Mouse (Mus musculus) midbrain, postnatal 0 days (tissue): ENCODE data around the gene Uck1. TPM values are rescaled to one million over a fixed set of nuclear protein-coding genes. Genes with fewer than 3 reads are reported as not detected.

Source experiments
- ATAC-seq: fragments of 200-750 bp; cut with Nextera tagmentation; 2 replicates; pipeline ENCODE4 v1.8.0; 2017; ENCODE audit warnings: moderate number of reproducible peaks, mild to moderate bottlenecking, moderate TSS enrichment, moderate library complexity; ENCODE audit not compliant: low FRiP score
- DNase-seq: peaks from one replicate; pipeline ENCODE4 v3.0.0-alpha.2; 2015; ENCODE audit warnings: low spot score
- H3K27ac ChIP-seq: fragments of 300-500 bp; sonication (generic); 2 replicates; pipeline ENCODE4 v1.5.1; 2014; ENCODE audit warnings: low read depth, mild to moderate bottlenecking, low read length, mixed read lengths
- H3K27me3 ChIP-seq: fragments of 300-500 bp; sonication (generic); 2 replicates; pipeline ENCODE4 v1.6.1; 2014; ENCODE audit warnings: low read length, control low read depth, mixed read lengths; ENCODE audit not compliant: insufficient read depth
- H3K36me3 ChIP-seq: fragments of 300-500 bp; sonication (generic); 2 replicates; pipeline ENCODE4 v1.6.1; 2014; ENCODE audit warnings: low read length, control low read depth, mixed read lengths; ENCODE audit not compliant: insufficient read depth
- H3K4me1 ChIP-seq: fragments of 300-500 bp; sonication (generic); 2 replicates; pipeline ENCODE4 v1.6.1; 2014; ENCODE audit warnings: mild to moderate bottlenecking, control low read depth, antibody characterized with exemption, low read length, mixed read lengths; ENCODE audit not compliant: insufficient read depth
- H3K4me2 ChIP-seq: fragments of 300-500 bp; sonication (generic); 2 replicates; pipeline ENCODE4 v1.6.1; 2014; ENCODE audit warnings: low read depth, mild to moderate bottlenecking, low read length, mixed read lengths; ENCODE audit not compliant: poor library complexity, severe bottlenecking
- H3K4me3 ChIP-seq: fragments of 300-500 bp; sonication (generic); 2 replicates; pipeline ENCODE4 v1.5.1; 2014; ENCODE audit warnings: low read depth, mild to moderate bottlenecking, low read length, moderate library complexity
- H3K9ac ChIP-seq: fragments of 300-500 bp; sonication (generic); replicated peaks from 2 replicates; pipeline ENCODE4 v1.6.1; 2014; ENCODE audit warnings: mild to moderate bottlenecking, low read length, moderate library complexity, mixed read lengths; ENCODE audit not compliant: poor library complexity, severe bottlenecking
- H3K9me3 ChIP-seq: fragments of 300-500 bp; sonication (generic); 2 replicates; pipeline ENCODE4 v1.6.1; 2016; ENCODE audit warnings: low read length, control low read depth
- CTCF ChIP-seq: IDR thresholded peaks from 2 replicates; pipeline ENCODE4 v1.5.1; 2016; ENCODE audit warnings: antibody characterized with exemption, mild to moderate bottlenecking
- WGBS: fragments of 180-500 bp; shearing (Covaris S2); extraction: QIAGEN DNeasy Blood & Tissue Kit; methylation state at CpG from one replicate; pipeline ENCODE4 v1.1.7; 2014; 5-methylcytosine and 5-hydroxymethylcytosine counted together
- polyA plus RNA-seq: library from polyadenylated mRNA; unstranded; fragments of >200 nt; fragmentation: Nextera tagmentation; extraction: Ambion mirVana; gene quantifications from 2 replicates; pipeline ENCODE4 v1.2.1, GENCODE M21; 2015
- total RNA-seq: library from RNA; depleted of rRNA; stranded (reverse); fragments of >200 nt; gene quantifications from 2 replicates; pipeline ENCODE4 v1.2.3, GENCODE M21; 2014; rRNA removed

Gene Uck1
- 138 and 142 TPM in 2 replicates for total RNA-seq
- 110 and 121 TPM in 2 replicates for polyA plus RNA-seq

GRCm38 (mm10) chr2:32259657-32260417 lies at the start of gene Uck1:
Gene Uck1, minus strand, starts transcription at chr2:32260159.
- Histone ChIP-seq H3K27me3 (no peaks in the 10 kb centered on the region), H3K27ac (peak within 1 kb of the TSS; percentile 7; the same call in 1 of the 2 replicates), H3K36me3 (peaks cover 20% of the 10 kb centered on the region), H3K4me3 (peak within 1 kb of the TSS; percentile 49), H3K9ac (peak within 1 kb of the TSS; percentile 61), H3K4me1 (peaks cover 5% of the 10 kb centered on the region), H3K9me3 (no peaks in the 10 kb centered on the region), H3K4me2 (peak within 1 kb of the TSS; percentile 86)
- DNase-seq, result peak; percentile 92
- peak; percentile 88 for ATAC-seq
- TF ChIP-seq CTCF, result no peak
- WGBS, result 2% methylated on average over 56 of the region's 59 CpGs

- Histone ChIP-seq H3K4me1 (peaks cover 10% of the 10 kb centered on the region; the same call in 1 of the 2 replicates), H3K4me3 (no peak overlapping the region), H3K27me3 (no peaks in the 10 kb centered on the region), H3K9ac (no peak overlapping the region), H3K4me2 (no peak overlapping the region), H3K27ac (no peak overlapping the region), H3K36me3 (peaks cover 62% of the 10 kb centered on the region), H3K9me3 (no peaks in the 10 kb centered on the region)
- no peak for DNase-seq
- no peak for TF ChIP-seq CTCF
- no peak for ATAC-seq
- WGBS, result 87% methylated on average over 16 of the region's 16 CpGs
Measured at GRCm38 (mm10) chr2:32308870-32309568, 49.1 kb upstream of the Uck1 start.

- Histone ChIP-seq H3K27me3 (no peaks in the 10 kb centered on the region), H3K36me3 (peaks cover 67% of the 10 kb centered on the region), H3K9ac (no peak overlapping the region), H3K9me3 (no peaks in the 10 kb centered on the region), H3K27ac (no peak overlapping the region), H3K4me3 (no peak overlapping the region), H3K4me1 (peaks cover 10% of the 10 kb centered on the region; the same call in 1 of the 2 replicates), H3K4me2 (no peak overlapping the region)
- 55% methylated on average over 8 of the region's 8 CpGs for WGBS
- ATAC-seq (peak; percentile 15; the same call in 1 of the 2 replicates), DNase-seq (peak; percentile 72)
- TF ChIP-seq CTCF, result peak; percentile 92
Measured at GRCm38 (mm10) chr2:32307941-32308760, 48.2 kb upstream of the Uck1 start.

DNA sequence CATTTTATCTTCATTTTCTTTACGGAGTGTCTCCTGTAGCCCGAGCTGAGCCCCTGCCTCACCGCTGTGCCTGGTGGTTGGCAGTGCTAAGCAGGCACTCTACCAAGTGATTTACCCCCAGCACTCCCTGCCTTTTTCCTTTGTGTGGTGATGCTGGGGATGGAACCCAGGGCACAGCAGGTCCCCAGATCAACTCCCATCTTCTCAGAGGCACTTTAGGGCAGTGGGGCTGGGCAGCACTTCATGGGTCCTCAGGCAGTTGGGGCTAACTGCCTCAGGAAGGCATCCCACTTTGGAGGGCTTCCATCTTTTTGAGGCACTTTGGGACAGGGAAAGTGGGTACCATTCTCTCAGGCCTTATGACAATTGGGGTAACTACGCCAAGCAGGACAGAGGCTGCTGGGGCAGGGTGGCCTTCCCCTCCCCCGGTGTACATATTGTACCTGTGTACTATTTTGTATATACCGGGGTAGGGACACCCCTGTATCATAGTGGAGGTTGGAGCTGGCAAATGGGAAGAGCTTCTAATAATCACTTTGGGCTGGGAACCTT lies 47.4 kb upstream of the Uck1 start:
- Histone ChIP-seq H3K27ac (no peak overlapping the region), H3K27me3 (no peaks in the 10 kb centered on the region), H3K4me1 (peaks cover 10% of the 10 kb centered on the region; the same call in 1 of the 2 replicates), H3K4me3 (no peak overlapping the region), H3K4me2 (no peak overlapping the region), H3K9me3 (no peaks in the 10 kb centered on the region), H3K9ac (no peak overlapping the region), H3K36me3 (peaks cover 73% of the 10 kb centered on the region)
- 83% methylated on average over 6 of the region's 6 CpGs for WGBS
- DNase-seq (no peak), ATAC-seq (no peak)
- TF ChIP-seq CTCF, result no peak

- no peak for TF ChIP-seq CTCF
Measured at GRCm38 (mm10) chr2:32306176-32306575, 46.2 kb upstream of the Uck1 start.

More at GRCm38 (mm10) chr2:32306176-32306575, 46.2 kb upstream of the Uck1 start:
- H3K4me2 ChIP-seq, result no peak overlapping the region
- no peaks in the 10 kb centered on the region for H3K27me3 ChIP-seq
- 82% methylated on average over 9 of the region's 9 CpGs for WGBS
- no peak overlapping the region for H3K4me3 ChIP-seq
- H3K4me1 ChIP-seq, result 0 out of 2 replicates have a peak, but pooled peaks cover under 1% of the 10 kb centered on the region
- DNase-seq, result no peak
- ATAC-seq, result no peak
- peaks cover 78% of the 10 kb centered on the region for H3K36me3 ChIP-seq
- H3K27ac ChIP-seq, result no peak overlapping the region
- no peak overlapping the region for H3K9ac ChIP-seq
- no peaks in the 10 kb centered on the region for H3K9me3 ChIP-seq
